Mouse (Mus musculus): ENCODE results near the gene Ccnt1. TPM values are rescaled to one million over a fixed set of nuclear protein-coding genes. Genes with fewer than 3 reads are reported as not detected.
"Not testable (repeated sequence)": the region's sequence is repeated elsewhere in the genome, so short reads cannot be mapped to it uniquely, and the experiment has no call there.

Ccnt1 gene
- polyA plus RNA-seq, 1 experiment from 2014 or later: 69.7 TPM

- no peak for ATAC-seq (ENCODE audit: low FRiP score)
- Histone ChIP-seq H3K36me3 (peaks cover 60% of the 10 kb centered on the region), H3K4me2 (no peak overlapping the region), H3K9ac (no peak overlapping the region), H3K27ac (no peak overlapping the region), H3K4me1 (replicated peaks) (0 out of 2 replicates have a peak, but pooled peaks cover 5% of the 10 kb centered on the region), H3K4me3 (no peak overlapping the region), H3K9me3 (no peaks in the 10 kb centered on the region), H3K27me3 (no peaks in the 10 kb centered on the region)
- WGBS: 76% methylated on average over 7 of the region's 7 CpGs
These were observed 19.1 kb upstream of the Ccnt1 start for GRCm38 (mm10) chr15:98589640-98590336.

- no peak overlapping the region for H3K4me2 ChIP-seq
- H3K9ac ChIP-seq: no peak overlapping the region
- H3K9me3 ChIP-seq: no peaks in the 10 kb centered on the region
- H3K27me3 ChIP-seq: no peaks in the 10 kb centered on the region
- H3K27ac ChIP-seq: no peak overlapping the region
- H3K4me3 ChIP-seq: no peak overlapping the region
- H3K4me1 ChIP-seq (replicated peaks): 0 out of 2 replicates have a peak, but pooled peaks cover 6% of the 10 kb centered on the region
- WGBS: 90% methylated on average over 11 of the region's 11 CpGs
- H3K36me3 ChIP-seq: peaks cover 40% of the 10 kb centered on the region
- no peak for ATAC-seq (ENCODE audit: low FRiP score)
These were observed 17.0 kb upstream of the Ccnt1 start for GRCm38 (mm10) chr15:98587751-98588150.

DNA sequence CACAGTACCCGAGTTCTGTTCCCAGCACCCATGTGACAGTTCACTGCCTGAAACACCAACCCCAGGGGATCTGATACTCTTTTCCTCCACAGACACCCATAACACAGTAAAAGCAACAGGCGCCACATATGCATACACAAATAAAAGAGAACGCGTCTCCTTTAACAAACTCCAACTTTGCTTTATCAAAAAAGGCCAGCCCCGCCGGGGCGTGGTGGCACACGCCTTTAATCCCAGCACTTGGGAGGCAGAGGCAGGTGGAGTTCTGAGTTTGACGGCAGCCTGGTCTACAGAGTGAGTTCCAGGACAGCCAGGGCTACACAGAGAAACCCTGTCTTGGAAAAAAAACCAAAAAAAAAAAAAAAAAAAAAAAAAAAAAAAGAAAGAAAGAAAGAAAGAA lies 15.4 kb upstream of the Ccnt1 start:
- peaks cover 23% of the 10 kb centered on the region for H3K36me3 ChIP-seq
- not testable (repeated sequence) for H3K4me3 ChIP-seq; H3K4me2 ChIP-seq; ATAC-seq (ENCODE audit: low FRiP score); H3K4me1 ChIP-seq (replicated peaks); H3K9ac ChIP-seq; H3K9me3 ChIP-seq; H3K27ac ChIP-seq; H3K27me3 ChIP-seq
- 82% methylated on average over 9 of the region's 9 CpGs for WGBS

DNA sequence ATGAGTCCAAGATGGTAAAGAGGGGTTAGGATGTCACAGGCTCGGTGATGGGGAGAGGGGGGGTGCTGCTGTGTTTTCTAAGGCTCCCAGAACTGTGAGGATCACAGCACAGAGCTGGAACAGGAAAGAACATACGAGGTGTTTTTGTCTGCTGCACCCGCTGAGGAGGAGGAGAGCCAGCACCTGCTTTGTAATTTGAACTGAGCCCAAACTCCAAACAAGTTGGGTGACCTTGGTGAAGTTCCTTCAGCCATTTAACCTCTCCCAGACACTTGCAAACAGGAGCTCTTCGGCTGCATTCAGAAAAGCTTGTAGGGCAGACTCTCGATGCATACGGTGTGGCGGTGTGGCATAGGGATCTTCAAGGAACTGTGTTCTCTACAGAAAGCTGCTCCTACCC lies 14.7 kb upstream of the Ccnt1 start:
- H3K4me2 ChIP-seq: no peak overlapping the region
- H3K4me3 ChIP-seq: no peak overlapping the region
- H3K27me3 ChIP-seq: no peaks in the 10 kb centered on the region
- peaks cover 16% of the 10 kb centered on the region for H3K36me3 ChIP-seq
- no peaks in the 10 kb centered on the region for H3K9me3 ChIP-seq
- H3K4me1 ChIP-seq (replicated peaks): 0 out of 2 replicates have a peak, but pooled peaks cover 6% of the 10 kb centered on the region
- 40% methylated on average over 7 of the region's 7 CpGs for WGBS
- no peak for ATAC-seq (ENCODE audit: low FRiP score)
- no peak overlapping the region for H3K27ac ChIP-seq
- H3K9ac ChIP-seq: no peak overlapping the region

DNA sequence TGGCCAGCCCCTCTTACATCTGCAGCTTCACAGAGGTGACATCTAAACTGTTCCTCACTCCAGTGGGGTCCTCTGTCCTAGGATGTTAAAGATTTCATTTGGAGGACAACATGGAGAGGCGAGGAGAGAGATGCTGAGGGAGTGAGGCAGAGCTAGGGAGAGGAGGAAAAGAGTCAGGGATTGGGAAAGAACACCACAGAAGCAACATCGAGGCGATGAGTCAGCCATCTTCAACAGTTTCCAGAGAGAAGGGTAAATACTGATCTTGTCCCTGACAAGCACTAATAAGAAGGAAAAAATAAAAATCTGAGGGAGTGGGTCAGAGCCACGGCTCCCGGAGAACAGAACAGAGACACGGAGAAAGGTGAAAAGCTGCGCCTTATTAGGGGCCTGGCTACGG lies 12.3 kb upstream of the Ccnt1 start:
- Histone ChIP-seq H3K9me3 (no peaks in the 10 kb centered on the region), H3K4me1 (replicated peaks) (0 out of 2 replicates have a peak, but pooled peaks cover 6% of the 10 kb centered on the region), H3K27ac (no peak overlapping the region), H3K4me2 (no peak overlapping the region), H3K9ac (no peak overlapping the region), H3K27me3 (no peaks in the 10 kb centered on the region), H3K36me3 (no peaks in the 10 kb centered on the region), H3K4me3 (no peak overlapping the region)
- 76% methylated on average over 8 of the region's 8 CpGs for WGBS
- no peak for ATAC-seq (ENCODE audit: low FRiP score)

DNA sequence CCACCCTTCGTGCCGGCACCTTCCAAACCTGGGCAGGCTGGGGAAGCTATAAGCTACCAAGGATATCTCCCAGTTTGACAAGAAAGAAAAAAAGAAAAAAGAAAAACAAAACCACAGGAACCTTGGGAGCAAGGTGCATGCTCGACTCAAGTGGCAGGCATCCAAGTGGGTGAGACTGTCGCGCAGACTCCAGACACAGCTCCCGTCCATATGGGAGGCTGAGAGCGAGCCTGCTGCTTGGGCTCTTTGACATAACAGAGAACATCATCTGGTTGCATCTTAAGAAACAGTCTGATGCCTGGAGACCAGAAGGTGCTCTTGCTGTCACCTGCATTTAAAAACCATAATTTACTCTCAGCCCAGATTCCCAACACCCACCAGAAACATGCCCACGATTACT lies 11.7 kb upstream of the Ccnt1 start:
- Histone ChIP-seq H3K4me2 (no peak overlapping the region), H3K9me3 (no peaks in the 10 kb centered on the region), H3K4me3 (no peak overlapping the region), H3K27me3 (no peaks in the 10 kb centered on the region), H3K4me1 (replicated peaks) (0 out of 2 replicates have a peak, but pooled peaks cover 6% of the 10 kb centered on the region), H3K9ac (peak overlapping the region; percentile 3; the same call in 1 of the 2 replicates), H3K27ac (no peak overlapping the region), H3K36me3 (no peaks in the 10 kb centered on the region)
- no peak for ATAC-seq (ENCODE audit: low FRiP score)
- 80% methylated on average over 8 of the region's 8 CpGs for WGBS

DNA sequence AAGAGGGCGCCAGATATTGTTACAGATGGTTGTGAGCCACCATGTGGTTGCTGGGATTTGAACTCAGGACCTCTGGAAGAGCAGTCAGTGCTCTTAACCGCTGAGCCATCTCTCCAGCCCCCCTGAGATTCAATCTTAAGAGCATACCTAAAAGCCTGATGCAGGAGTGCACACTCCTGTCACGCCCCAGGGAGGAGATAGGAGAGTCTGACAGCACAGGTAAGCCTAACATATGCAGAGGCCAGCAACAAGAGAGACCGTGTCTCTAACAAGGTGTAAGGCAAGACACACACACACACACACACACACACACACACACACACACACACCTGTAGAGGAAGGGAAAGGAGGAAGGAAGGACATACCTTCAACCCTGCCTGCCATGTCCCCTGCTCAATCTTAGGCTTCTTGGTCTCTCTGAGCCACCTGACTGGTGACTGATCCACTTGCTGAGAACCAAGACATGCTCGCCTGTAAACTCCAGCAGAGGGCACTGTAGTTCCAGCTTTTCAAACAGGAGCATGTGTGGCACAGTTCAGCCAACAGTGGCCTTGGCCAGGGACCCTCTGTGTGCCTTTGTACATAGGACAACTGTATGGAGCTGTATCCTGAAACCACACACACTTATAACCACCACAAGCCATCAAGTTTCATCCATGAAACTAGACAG lies 9.2 kb upstream of the Ccnt1 start:
- Histone ChIP-seq H3K4me2 (no peak overlapping the region), H3K9ac (no peak overlapping the region), H3K36me3 (no peaks in the 10 kb centered on the region), H3K4me1 (replicated peaks) (0 out of 2 replicates have a peak, but pooled peaks cover 2% of the 10 kb centered on the region), H3K9me3 (no peaks in the 10 kb centered on the region), H3K27me3 (no peaks in the 10 kb centered on the region), H3K4me3 (no peak overlapping the region), H3K27ac (no peak overlapping the region)
- 39% methylated on average over 5 of the region's 5 CpGs for WGBS
- ATAC-seq (ENCODE audit: low FRiP score): peak; percentile 61; the same call in 1 of the 2 replicates

DNA sequence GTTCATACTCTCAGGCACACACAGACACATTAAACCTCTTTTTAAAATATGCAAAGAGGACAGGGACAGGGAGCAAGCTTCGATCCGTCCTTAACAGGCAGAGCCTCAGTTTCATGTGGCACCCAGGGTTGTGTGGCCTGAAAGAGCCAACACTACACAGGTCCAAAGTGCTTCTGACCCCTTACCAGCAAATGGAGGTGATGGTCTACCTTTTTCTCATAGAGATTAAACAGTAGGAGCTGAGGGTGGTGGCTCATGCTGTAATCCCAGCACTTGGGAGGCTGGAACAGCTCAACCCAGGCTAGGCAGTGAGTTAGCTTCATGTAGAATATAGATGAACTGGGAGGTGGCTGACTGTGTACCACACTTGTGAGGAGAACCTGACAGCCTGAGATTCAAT lies 8.6 kb upstream of the Ccnt1 start:
- Histone ChIP-seq H3K9me3 (no peaks in the 10 kb centered on the region), H3K36me3 (no peaks in the 10 kb centered on the region), H3K9ac (no peak overlapping the region), H3K27me3 (0 out of 2 replicates have a peak, but pooled peaks cover 1% of the 10 kb centered on the region), H3K4me3 (no peak overlapping the region), H3K4me1 (replicated peaks) (no peaks in the 10 kb centered on the region), H3K27ac (no peak overlapping the region), H3K4me2 (no peak overlapping the region)
- ATAC-seq (ENCODE audit: low FRiP score): no peak
- 69% methylated on average over 2 of the region's 2 CpGs for WGBS

- H3K9ac ChIP-seq: no peak overlapping the region
- peaks cover 10% of the 10 kb centered on the region for H3K4me1 ChIP-seq (replicated peaks)
- 82% methylated on average over 4 of the region's 4 CpGs for WGBS
- 0 out of 2 replicates have a peak, but pooled peaks cover 5% of the 10 kb centered on the region for H3K27me3 ChIP-seq
- no peak overlapping the region for H3K27ac ChIP-seq
- H3K4me3 ChIP-seq: no peak overlapping the region
- ATAC-seq (ENCODE audit: low FRiP score): no peak
- H3K9me3 ChIP-seq: no peaks in the 10 kb centered on the region
- no peak overlapping the region for H3K4me2 ChIP-seq
- H3K36me3 ChIP-seq: no peaks in the 10 kb centered on the region
These were observed 2.6 kb upstream of the Ccnt1 start for GRCm38 (mm10) chr15:98573293-98573692.

DNA sequence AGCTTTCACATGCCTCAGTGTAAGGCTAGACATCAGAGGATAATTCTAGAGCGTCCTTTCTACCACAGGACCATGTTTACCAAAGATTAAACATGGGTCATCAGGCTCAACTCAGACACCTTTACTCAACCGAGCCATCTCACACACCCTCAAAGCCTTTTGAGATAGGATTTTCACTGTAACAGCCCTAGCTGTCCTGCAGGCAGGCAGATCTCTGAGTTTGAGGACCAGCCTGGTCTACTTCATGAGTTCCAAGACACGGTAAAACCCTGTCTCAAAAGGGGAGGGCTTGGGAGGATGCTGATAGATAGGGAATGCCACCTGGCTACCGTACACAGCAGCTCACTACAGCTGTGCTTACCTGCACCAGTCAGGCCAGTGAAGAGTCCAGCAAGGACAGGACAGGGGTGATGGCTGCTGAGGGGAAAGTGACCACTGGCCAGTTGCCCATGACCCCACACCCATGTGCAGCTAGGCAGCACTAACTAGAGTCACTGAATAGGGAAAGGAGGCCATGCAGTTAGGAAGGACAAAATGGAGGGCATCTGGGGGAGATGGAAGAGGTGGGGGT lies 843 bp downstream of the Ccnt1 start:
- Histone ChIP-seq H3K4me1 (replicated peaks) (peaks cover 26% of the 10 kb centered on the region), H3K9me3 (no peaks in the 10 kb centered on the region), H3K36me3 (no peaks in the 10 kb centered on the region), H3K9ac (peak overlapping the region; percentile 13; the same call in 1 of the 2 replicates), H3K27ac (no peak overlapping the region), H3K27me3 (0 out of 2 replicates have a peak, but pooled peaks cover 5% of the 10 kb centered on the region), H3K4me2 (no peak overlapping the region), H3K4me3 (no peak overlapping the region)
- ATAC-seq (ENCODE audit: low FRiP score): no peak
- WGBS: 89% methylated on average over 4 of the region's 4 CpGs

DNA sequence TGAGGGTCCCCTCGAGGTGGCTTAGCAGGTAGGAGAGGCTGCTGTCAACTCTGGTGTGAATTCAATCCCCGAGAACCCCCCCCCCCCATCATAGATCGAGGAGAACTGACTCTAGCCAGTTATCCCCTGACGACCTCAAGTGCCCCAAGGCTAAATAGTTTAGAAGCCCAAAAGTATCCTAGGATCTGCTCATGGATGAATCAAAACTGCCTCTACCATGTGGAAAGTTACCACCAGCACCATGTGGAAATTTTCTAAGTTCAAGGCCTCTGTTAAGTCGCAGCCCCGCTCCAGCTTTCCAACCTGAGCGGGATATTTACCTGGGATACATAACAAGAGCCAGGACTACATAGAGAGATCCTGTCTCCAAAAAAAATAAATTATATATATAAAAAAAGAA lies 1.5 kb downstream of the Ccnt1 start:
- Histone ChIP-seq H3K4me2 (peak overlapping the region; percentile 78), H3K4me3 (peak overlapping the region; percentile 92), H3K36me3 (no peaks in the 10 kb centered on the region), H3K4me1 (replicated peaks) (peaks cover 30% of the 10 kb centered on the region), H3K27me3 (0 out of 2 replicates have a peak, but pooled peaks cover 3% of the 10 kb centered on the region), H3K9me3 (no peaks in the 10 kb centered on the region), H3K27ac (no peak overlapping the region; the same call in 1 of the 2 replicates), H3K9ac (peak overlapping the region; percentile 86)
- ATAC-seq (ENCODE audit: low FRiP score): no peak
- WGBS: 78% methylated on average over 7 of the region's 7 CpGs

GRCm38 (mm10) chr15:98568256-98569033 lies 2.3 kb downstream of the Ccnt1 start:
- peak overlapping the region; percentile 92 for H3K27ac ChIP-seq
- peak; percentile 12 for ATAC-seq (ENCODE audit: low FRiP score)
- WGBS: 15% methylated on average over 22 of the region's 22 CpGs
- peak overlapping the region; percentile 86 for H3K9ac ChIP-seq
- H3K36me3 ChIP-seq: peaks cover 3% of the 10 kb centered on the region
- no peaks in the 10 kb centered on the region for H3K9me3 ChIP-seq
- H3K4me2 ChIP-seq: peak overlapping the region; percentile 78
- peaks cover 33% of the 10 kb centered on the region for H3K4me1 ChIP-seq (replicated peaks)
- H3K27me3 ChIP-seq: no peaks in the 10 kb centered on the region
- H3K4me3 ChIP-seq: peak overlapping the region; percentile 92

Measured in hindbrain, embryonic 13.5 days (tissue).